Mouse (Mus musculus) hindbrain, embryonic 15.5 days (tissue): ENCODE measurements around the gene Ap1g1. TPM values are rescaled to one million over a fixed set of nuclear protein-coding genes. Genes with fewer than 3 reads are reported as not detected.

Experiments
- ATAC-seq: fragments of 200-750 bp; cut with Nextera tagmentation; 2 replicates; pipeline ENCODE4 v1.8.0; 2017; ENCODE audit warnings: low read depth, moderate number of reproducible peaks, moderate TSS enrichment; ENCODE audit not compliant: low FRiP score
- H3K27ac ChIP-seq: fragments of 300-500 bp; sonication (generic); replicated peaks from 2 replicates; pipeline ENCODE4 v1.5.1; 2015; ENCODE audit warnings: mild to moderate bottlenecking, inconsistent platforms
- H3K27me3 ChIP-seq: fragments of 300-500 bp; sonication (generic); 2 replicates; pipeline ENCODE4 v1.6.1; 2015; ENCODE audit warnings: control low read depth, inconsistent platforms
- H3K36me3 ChIP-seq: fragments of 300-500 bp; sonication (generic); 2 replicates; pipeline ENCODE4 v1.6.1; 2015; ENCODE audit warnings: control low read depth, inconsistent platforms
- H3K4me1 ChIP-seq: fragments of 300-500 bp; sonication (generic); replicated peaks from 2 replicates; pipeline ENCODE4 v1.6.1; 2015; ENCODE audit warnings: control low read depth, inconsistent platforms
- H3K4me2 ChIP-seq: fragments of 300-500 bp; sonication (generic); 2 replicates; pipeline ENCODE4 v1.6.1; 2015; ENCODE audit warnings: moderate library complexity, mild to moderate bottlenecking, inconsistent platforms
- H3K4me3 ChIP-seq: fragments of 300-500 bp; sonication (generic); 2 replicates; pipeline ENCODE4 v1.5.1; 2015; ENCODE audit warnings: mild to moderate bottlenecking, inconsistent platforms
- H3K9ac ChIP-seq: fragments of 300-500 bp; sonication (generic); 2 replicates; pipeline ENCODE4 v1.6.1; 2015; ENCODE audit warnings: inconsistent platforms
- H3K9me3 ChIP-seq: fragments of 300-500 bp; sonication (generic); 2 replicates; pipeline ENCODE4 v1.6.1; 2016; ENCODE audit warnings: control low read depth, inconsistent platforms
- WGBS: fragments of 180-500 bp; shearing (Covaris S2); methylation state at CpG from one replicate; pipeline ENCODE4 v1.1.7; 2015; 5-methylcytosine and 5-hydroxymethylcytosine counted together
- polyA plus RNA-seq: library from polyadenylated mRNA; unstranded; fragments of >200 nt; fragmentation: Nextera tagmentation; extraction: Ambion mirVana; gene quantifications from 2 replicates; pipeline ENCODE4 v1.2.1, GENCODE M21; 2015

Ap1g1 gene
- polyA plus RNA-seq, 1 experiment from 2014 or later: 50.4 TPM

DNA sequence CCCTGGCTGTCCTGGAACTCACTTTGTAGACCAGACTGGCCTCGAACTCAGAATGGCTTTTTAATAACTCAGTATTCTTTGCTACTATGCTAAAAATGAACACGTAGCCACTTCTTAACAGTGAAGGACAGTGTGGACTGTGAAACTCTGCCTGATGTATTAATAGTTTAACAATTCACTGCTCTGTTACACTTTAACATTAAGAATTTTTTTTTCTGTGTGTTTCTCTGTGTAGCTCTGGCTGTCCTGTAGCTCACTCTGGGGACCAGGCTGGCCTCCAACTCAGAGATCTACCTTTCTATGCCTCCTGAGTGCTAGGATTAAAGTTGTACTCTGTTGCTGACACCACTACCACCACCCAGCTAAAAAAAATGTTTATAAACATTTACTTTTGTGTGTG is 45.2 kb downstream of the Ap1g1 start:
- Histone ChIP-seq H3K4me3 (no peak overlapping the region), H3K4me1 (no peaks in the 10 kb centered on the region), H3K9ac (no peak overlapping the region), H3K4me2 (no peak overlapping the region), H3K27me3 (no peaks in the 10 kb centered on the region), H3K9me3 (no peaks in the 10 kb centered on the region), H3K36me3 (no peaks in the 10 kb centered on the region), H3K27ac (no peak overlapping the region)
- WGBS: 93% methylated on average over 2 of the region's 2 CpGs
- no peak for ATAC-seq

- H3K36me3 ChIP-seq: peaks cover 40% of the 10 kb centered on the region
- no peak overlapping the region for H3K9ac ChIP-seq
- no peak for ATAC-seq
- H3K4me2 ChIP-seq: no peak overlapping the region
- no peak overlapping the region for H3K27ac ChIP-seq
- no peaks in the 10 kb centered on the region for H3K27me3 ChIP-seq
- 98% methylated on average over 2 of the region's 2 CpGs for WGBS
- H3K4me3 ChIP-seq: no peak overlapping the region
- H3K9me3 ChIP-seq: no peaks in the 10 kb centered on the region
- H3K4me1 ChIP-seq: no peaks in the 10 kb centered on the region
Observed at GRCm38 (mm10) chr8:109839822-109840221, 61.5 kb downstream of the Ap1g1 start.

DNA sequence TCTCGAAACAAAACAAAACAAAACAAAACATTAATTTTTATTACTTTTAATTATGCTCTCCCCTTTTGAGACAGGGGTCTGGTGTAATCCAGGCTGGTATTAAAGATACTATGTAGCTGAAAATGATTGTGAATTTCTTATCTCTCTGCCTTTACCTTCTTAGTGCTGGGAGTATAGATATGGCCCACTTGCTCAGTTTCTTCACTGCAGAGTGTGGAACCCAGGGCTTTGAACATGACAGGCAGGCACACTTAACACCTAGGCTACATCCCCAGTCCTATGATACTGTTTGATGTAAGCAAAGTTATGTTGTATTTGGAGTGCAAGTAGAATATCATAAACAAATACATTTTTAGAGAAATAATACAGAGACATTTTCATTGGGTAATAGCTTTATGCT is 64.1 kb downstream of the Ap1g1 start:
- 96% methylated on average over 1 of the region's 1 CpGs for WGBS
- no peak overlapping the region for H3K4me3 ChIP-seq
- no peak for ATAC-seq
- no peak overlapping the region for H3K4me2 ChIP-seq
- H3K9ac ChIP-seq: no peak overlapping the region
- no peak overlapping the region for H3K27ac ChIP-seq
- H3K4me1 ChIP-seq: no peaks in the 10 kb centered on the region
- H3K36me3 ChIP-seq: peaks cover 44% of the 10 kb centered on the region
- no peaks in the 10 kb centered on the region for H3K27me3 ChIP-seq
- H3K9me3 ChIP-seq: no peaks in the 10 kb centered on the region

DNA sequence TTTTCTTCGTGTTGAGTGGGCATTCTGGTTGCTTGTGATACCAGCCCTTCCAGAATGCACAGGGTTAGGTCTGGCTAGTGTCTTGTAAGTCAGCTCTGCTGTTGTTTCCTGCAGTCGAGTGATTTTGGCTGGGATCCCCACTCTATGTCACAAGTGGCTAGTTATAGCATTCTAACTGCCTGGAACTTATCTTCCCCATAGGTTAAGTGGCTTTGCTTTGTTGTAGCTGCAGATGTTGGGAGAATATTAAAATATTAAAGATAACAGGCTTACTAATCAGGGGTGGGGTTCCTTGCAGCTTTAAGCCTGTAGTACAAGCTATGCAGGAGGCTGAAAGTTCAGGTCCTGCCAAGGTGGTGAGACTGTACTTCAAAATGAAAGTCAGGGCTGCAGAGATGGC is 69.5 kb downstream of the Ap1g1 start:
- no peak overlapping the region for H3K4me2 ChIP-seq
- H3K4me1 ChIP-seq: no peaks in the 10 kb centered on the region
- no peaks in the 10 kb centered on the region for H3K9me3 ChIP-seq
- peaks cover 62% of the 10 kb centered on the region for H3K36me3 ChIP-seq
- H3K9ac ChIP-seq: no peak overlapping the region
- 77% methylated on average over 2 of the region's 2 CpGs for WGBS
- H3K27ac ChIP-seq: no peak overlapping the region
- H3K4me3 ChIP-seq: no peak overlapping the region
- H3K27me3 ChIP-seq: no peaks in the 10 kb centered on the region
- no peak for ATAC-seq

- no peak overlapping the region for H3K27ac ChIP-seq
- no peak overlapping the region for H3K4me2 ChIP-seq
- H3K4me3 ChIP-seq: no peak overlapping the region
- H3K9ac ChIP-seq: no peak overlapping the region
- H3K9me3 ChIP-seq: no peaks in the 10 kb centered on the region
- no peaks in the 10 kb centered on the region for H3K27me3 ChIP-seq
- peaks cover 61% of the 10 kb centered on the region for H3K36me3 ChIP-seq
- no peaks in the 10 kb centered on the region for H3K4me1 ChIP-seq
- no peak for ATAC-seq
- 89% methylated on average over 3 of the region's 3 CpGs for WGBS
Observed at GRCm38 (mm10) chr8:109848981-109849380, 70.6 kb downstream of the Ap1g1 start.

- no peaks in the 10 kb centered on the region for H3K4me1 ChIP-seq
- no peaks in the 10 kb centered on the region for H3K9me3 ChIP-seq
- H3K27ac ChIP-seq: no peak overlapping the region
- no peak overlapping the region for H3K4me2 ChIP-seq
- no peak overlapping the region for H3K9ac ChIP-seq
- 46% methylated on average over 6 of the region's 6 CpGs for WGBS
- H3K36me3 ChIP-seq: peaks cover 70% of the 10 kb centered on the region
- H3K27me3 ChIP-seq: no peaks in the 10 kb centered on the region
- ATAC-seq: no peak
- H3K4me3 ChIP-seq: no peak overlapping the region
Observed at GRCm38 (mm10) chr8:109853423-109853822, 75.1 kb downstream of the Ap1g1 start.

DNA sequence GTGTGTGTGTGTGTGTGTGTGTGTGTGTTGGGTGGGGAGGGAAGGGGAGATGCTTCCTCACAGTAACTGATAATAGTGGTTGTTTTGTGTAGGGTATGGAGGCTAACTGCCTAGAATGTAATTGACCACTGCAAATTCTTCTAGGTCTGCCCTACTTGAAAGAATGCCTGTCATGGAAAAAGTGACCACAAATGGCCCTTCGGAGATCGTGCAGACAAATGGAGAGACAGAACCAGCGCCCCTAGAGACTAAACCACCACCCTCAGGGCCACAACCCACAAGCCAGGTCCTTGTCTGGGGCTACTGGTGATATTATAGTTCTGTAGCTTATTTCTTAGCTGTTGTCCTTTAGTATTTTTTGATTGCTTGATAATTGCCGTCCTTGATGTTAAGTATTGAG is 76.2 kb downstream of the Ap1g1 start:
- Histone ChIP-seq H3K36me3 (peaks cover 70% of the 10 kb centered on the region), H3K4me1 (no peaks in the 10 kb centered on the region), H3K27me3 (no peaks in the 10 kb centered on the region), H3K9ac (no peak overlapping the region), H3K9me3 (no peaks in the 10 kb centered on the region), H3K4me2 (no peak overlapping the region), H3K27ac (no peak overlapping the region), H3K4me3 (no peak overlapping the region)
- no peak for ATAC-seq
- WGBS: 97% methylated on average over 4 of the region's 4 CpGs

DNA sequence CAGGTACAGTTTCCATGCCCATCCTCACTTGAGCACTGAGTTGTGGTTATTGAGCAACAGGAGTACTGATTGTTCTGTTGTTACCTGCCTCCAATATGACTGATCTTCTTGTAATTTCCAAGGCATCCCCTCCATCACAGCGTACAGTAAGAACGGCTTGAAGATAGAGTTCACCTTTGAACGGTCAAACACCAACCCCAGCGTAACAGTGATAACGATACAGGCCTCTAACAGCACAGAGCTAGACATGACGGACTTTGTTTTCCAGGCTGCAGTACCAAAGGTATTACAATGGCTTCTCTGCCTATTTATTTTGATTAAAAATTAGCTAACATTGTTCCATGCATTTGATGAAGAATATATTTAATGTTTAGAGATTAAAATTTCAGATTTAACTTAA is 77.1 kb downstream of the Ap1g1 start:
- no peak overlapping the region for H3K9ac ChIP-seq
- H3K36me3 ChIP-seq: peaks cover 70% of the 10 kb centered on the region
- H3K27ac ChIP-seq: no peak overlapping the region
- H3K4me1 ChIP-seq: no peaks in the 10 kb centered on the region
- H3K4me2 ChIP-seq: no peak overlapping the region
- H3K9me3 ChIP-seq: no peaks in the 10 kb centered on the region
- no peak overlapping the region for H3K4me3 ChIP-seq
- no peaks in the 10 kb centered on the region for H3K27me3 ChIP-seq
- ATAC-seq: no peak
- 98% methylated on average over 6 of the region's 6 CpGs for WGBS

- Histone ChIP-seq H3K4me3 (no peak overlapping the region), H3K36me3 (peaks cover 37% of the 10 kb centered on the region), H3K9ac (no peak overlapping the region), H3K9me3 (no peaks in the 10 kb centered on the region), H3K27me3 (no peaks in the 10 kb centered on the region), H3K4me2 (no peak overlapping the region), H3K27ac (no peak overlapping the region), H3K4me1 (peaks cover 4% of the 10 kb centered on the region; the same call in 1 of the 2 replicates)
- no peak for ATAC-seq
- 89% methylated on average over 2 of the region's 2 CpGs for WGBS
Observed at GRCm38 (mm10) chr8:109863398-109863797, 85.0 kb downstream of the Ap1g1 start.

GRCm38 (mm10) chr8:109864798-109865197 is 86.4 kb downstream of the Ap1g1 start:
- no peak for ATAC-seq
- Histone ChIP-seq H3K9ac (no peak overlapping the region), H3K27ac (no peak overlapping the region), H3K4me2 (no peak overlapping the region), H3K4me1 (peaks cover 9% of the 10 kb centered on the region), H3K4me3 (no peak overlapping the region), H3K27me3 (no peaks in the 10 kb centered on the region), H3K36me3 (peaks cover 29% of the 10 kb centered on the region), H3K9me3 (no peaks in the 10 kb centered on the region)
- WGBS: 92% methylated on average over 2 of the region's 2 CpGs

- Histone ChIP-seq H3K27me3 (no peaks in the 10 kb centered on the region), H3K4me2 (no peak overlapping the region), H3K4me3 (no peak overlapping the region), H3K9me3 (no peaks in the 10 kb centered on the region), H3K4me1 (peaks cover 17% of the 10 kb centered on the region), H3K36me3 (peaks cover 22% of the 10 kb centered on the region), H3K9ac (no peak overlapping the region), H3K27ac (no peak overlapping the region)
- no peak for ATAC-seq
- WGBS: 88% methylated on average over 4 of the region's 4 CpGs
Observed at GRCm38 (mm10) chr8:109865536-109865935, 87.2 kb downstream of the Ap1g1 start.

- Histone ChIP-seq H3K27me3 (no peaks in the 10 kb centered on the region), H3K4me2 (no peak overlapping the region), H3K4me1 (peaks cover 22% of the 10 kb centered on the region), H3K4me3 (no peak overlapping the region), H3K27ac (no peak overlapping the region), H3K9me3 (no peaks in the 10 kb centered on the region), H3K36me3 (peaks cover 13% of the 10 kb centered on the region), H3K9ac (no peak overlapping the region)
- no peak for ATAC-seq
- WGBS: 94% methylated on average over 5 of the region's 5 CpGs
Observed at GRCm38 (mm10) chr8:109866690-109867089, 88.3 kb downstream of the Ap1g1 start.

GRCm38 (mm10) chr8:109868003-109868679 is 89.8 kb downstream of the Ap1g1 start, which contains the start of gene Phlpp2:
Gene Phlpp2, plus strand, starts transcription at chr8:109868542.
- peak within 1 kb of the TSS; percentile 90 for H3K9ac ChIP-seq
- peak within 1 kb of the TSS; percentile 90 for H3K27ac ChIP-seq
- peak within 1 kb of the TSS; percentile 86 for H3K4me3 ChIP-seq
- no peaks in the 10 kb centered on the region for H3K9me3 ChIP-seq
- ATAC-seq: peak; percentile 99
- WGBS: 1% methylated on average over 36 of the region's 42 CpGs
- H3K27me3 ChIP-seq: no peaks in the 10 kb centered on the region
- H3K4me1 ChIP-seq: peaks cover 22% of the 10 kb centered on the region
- H3K4me2 ChIP-seq: peak within 1 kb of the TSS; percentile 62
- H3K36me3 ChIP-seq: no peaks in the 10 kb centered on the region
